Mouse (Mus musculus): ENCODE results near the gene Nt5dc2.

Gene Nt5dc2

DNA sequence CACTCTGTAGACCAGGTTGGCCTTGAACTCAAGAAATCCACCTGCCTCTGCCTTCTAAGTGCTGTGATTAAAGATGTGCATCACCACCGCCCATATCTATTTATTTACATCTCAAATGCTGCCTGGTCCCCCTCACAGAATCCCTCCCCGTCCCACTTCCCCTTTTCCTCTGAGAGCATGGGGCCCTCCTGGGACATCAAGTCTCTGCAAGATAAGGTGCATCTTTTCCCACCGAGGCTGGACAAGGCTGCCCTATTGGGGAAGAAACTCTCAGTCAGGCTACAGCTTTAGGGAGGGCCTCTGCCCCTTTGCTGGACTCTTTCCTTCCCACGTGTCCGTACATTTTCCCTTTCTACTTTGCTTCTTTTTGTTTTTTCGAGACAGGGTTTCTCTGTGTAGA is 38.7 kb downstream of the Nt5dc2 start:
- no peak for DNase-seq

DNA sequence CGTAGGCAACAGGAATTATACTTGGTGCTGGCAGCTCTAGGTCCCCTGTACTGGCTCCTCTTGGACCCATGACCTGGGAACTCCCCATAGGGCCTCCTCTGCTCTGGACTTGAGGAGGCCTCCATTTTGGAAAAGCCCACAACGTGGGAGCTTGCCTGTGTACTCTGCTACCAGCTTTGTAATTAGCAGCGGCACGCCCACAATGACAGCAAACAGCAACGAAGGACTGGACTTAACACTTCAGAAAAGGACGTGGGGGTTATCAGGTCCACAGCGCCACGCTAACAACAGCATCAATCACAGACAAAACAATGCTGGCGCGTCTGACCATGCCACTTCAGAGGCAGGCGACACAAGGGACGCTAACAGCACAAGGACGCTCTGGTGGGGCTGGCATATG is 40.1 kb downstream of the Nt5dc2 start:
- DNase-seq, result no peak

DNA sequence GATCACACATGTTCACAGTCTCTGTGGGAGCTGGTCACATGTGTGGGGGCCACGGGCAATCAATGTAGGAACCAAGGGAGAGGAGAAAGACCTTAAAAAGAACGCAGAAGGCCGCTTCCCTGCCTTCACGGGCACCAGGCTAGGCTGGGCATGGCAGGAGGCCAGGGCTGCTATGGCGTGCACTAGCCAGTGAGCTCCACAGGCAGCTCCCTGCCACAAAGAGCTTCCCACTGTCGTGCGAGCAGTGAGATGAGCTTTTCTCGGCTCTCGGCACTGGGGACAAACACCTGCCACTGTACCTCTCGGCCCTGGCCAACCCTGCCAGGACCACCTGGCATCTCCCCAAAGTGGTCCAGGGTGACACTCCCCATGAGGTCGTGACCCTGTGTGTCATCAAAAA is 40.5 kb downstream of the Nt5dc2 start:
- no peak for DNase-seq

DNA sequence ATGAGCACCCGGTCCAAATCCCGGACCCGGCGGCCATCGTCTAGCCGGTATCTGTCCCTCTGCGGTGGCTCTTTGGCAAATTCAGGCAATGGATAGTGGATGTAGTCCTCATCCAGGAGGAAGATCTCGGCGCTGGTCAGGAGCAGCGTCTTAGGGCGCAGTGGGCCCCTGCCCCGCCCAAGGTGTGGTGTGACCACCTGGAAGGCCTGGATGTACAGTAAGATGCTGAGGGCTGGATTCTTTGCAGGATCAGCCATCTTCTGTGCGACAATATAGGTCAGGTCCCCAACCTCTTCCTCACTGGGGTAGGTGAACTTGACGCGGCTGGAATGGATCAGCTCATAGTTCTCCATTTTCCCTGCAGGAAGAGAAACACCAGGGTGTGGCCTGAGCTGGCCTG is 41.0 kb downstream of the Nt5dc2 start:
- DNase-seq, result no peak

DNA sequence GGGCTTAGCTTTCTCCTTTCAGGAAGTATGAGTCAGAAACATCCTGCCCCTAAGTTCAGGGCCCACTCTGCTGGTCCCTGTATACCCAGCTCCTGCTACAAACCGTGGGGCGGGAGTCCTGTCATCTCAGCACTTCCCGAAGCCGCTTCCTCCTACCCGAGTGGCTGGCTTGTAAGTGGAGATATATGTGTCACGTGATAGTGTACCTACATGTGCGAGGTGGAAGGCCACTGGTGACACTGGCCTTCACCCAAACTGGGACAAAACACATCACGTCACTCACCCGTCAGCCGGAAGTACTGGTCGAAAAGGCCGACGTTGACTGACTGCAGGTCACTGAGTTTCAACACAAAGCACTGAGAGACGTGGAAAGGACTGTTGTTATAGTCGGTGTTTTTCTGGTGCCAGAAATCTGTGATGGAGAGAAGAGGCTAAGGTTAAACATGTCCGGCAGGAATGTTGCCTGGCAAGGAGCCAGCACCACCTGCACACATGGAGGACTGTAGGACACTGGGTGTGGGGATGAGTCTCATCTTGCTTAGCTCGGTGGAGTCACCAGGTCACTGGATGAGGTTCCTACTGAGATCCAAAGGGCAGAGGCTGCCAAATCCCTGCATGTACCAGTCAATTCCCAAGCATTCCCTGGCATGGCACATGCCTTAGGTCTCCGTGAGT is 42.1 kb downstream of the Nt5dc2 start:
- peak; percentile 72 for DNase-seq

DNA sequence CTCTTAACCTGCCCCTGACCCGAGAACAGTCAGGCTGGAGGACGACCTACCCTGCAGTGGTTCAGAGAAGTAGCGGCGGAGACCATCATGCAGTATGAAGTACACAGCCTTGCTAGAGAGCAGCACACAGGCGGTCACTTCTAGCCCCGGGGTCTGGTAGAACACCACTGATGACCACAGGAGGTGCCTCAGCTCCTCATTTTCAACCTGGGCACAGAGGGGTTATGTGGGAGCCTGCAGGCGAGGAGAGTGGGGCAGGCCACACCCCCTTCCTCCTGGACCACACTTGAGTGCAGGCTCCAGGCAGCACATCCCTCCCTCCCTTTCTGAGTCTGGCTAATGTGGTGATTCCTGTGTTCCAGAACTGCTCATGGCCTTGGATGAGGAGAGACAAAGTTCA is 42.7 kb downstream of the Nt5dc2 start:
- no peak for DNase-seq

DNA sequence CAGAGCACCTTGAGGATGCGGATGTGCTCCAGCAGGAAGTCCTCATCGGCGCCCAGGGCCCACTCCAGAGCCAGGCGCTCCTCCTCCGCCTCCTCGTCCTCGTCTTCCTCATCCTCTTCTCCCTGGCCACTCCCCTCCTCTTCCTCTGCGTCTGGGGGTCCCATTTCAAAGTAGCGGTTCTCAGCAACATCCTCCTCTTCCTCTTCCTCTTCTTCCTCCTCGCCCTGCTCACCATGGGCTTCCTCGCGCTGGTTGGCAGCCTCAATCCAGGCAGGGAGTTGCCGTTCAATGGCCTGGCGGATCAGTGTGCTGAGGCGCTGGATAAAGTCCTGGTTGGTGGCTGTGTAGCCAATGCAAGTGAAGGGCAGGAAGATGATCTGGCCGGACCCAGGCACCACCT is 46.4 kb downstream of the Nt5dc2 start:
- DNase-seq, result no peak

DNA sequence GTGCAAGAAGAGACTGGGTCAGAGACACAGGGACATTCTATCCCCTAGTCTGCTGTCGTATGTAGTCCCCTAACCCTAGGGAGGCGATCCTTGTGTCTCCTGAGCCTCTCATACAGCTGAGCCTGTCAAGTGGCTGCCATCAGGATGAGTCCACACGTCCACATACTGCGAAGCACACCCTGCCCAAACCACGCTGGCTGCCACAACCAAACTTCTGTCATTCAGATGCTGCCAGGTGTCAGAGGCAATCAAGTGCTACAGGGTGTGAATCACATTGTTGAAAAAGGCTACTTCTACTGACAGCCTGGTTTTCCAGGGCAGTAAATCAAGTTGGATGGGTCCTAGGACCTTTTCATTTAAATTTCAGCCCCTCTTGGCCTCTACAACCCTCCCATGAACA is 46.9 kb downstream of the Nt5dc2 start:
- no peak for DNase-seq

DNA sequence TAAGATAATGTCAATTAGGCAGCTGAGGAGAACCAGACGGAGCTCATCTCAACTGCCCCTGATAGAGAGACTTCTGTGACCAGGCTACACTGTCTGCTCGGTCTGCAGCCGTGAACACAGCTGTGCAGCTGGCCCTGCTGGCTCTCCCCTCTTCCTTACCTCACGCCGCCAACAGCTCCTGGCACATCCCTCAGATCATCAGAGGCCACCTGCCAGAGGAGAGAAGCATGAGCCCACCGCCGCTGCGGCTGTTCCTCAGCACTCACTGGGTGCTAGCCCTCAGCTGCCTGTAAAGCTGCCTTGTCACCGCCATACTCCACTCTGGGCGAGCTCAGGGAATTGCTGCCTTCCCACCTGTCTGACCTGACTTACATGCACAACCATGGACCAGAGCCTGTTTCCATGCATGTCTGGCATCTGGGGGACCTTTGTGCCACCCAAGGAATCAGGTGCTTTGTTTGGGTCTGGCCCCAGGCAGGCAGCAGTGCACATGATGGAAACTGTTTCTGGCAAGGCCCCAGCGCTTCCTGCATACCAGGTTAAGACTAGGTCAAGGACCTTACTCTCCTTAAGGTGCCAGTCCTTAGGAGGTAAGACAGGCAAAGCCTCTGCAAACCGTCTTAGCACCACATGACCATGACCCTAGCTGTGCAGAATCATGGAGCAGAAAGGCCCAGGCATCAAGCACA is 49.0 kb downstream of the Nt5dc2 start:
- peak; percentile 69 for DNase-seq

DNA sequence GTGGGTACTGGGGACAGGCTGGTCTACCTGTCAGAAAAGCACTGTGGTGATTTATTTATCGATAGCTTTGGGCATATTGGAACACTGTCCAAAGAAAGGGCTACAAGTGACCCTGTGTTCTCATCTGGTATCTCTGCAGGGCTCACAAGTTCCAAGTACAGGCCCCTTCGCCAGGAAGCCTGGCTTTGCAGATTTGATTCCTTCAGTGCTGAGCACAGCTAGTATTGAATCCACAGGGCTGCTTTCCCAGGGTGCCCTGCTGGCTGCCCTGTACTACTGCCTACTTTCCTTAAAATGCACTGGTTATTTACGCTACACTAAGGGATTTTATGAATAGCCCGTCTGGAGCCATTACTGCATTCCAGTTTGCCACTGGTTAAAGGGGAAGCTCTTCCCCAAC is 50.7 kb downstream of the Nt5dc2 start:
- DNase-seq, result no peak

DNA sequence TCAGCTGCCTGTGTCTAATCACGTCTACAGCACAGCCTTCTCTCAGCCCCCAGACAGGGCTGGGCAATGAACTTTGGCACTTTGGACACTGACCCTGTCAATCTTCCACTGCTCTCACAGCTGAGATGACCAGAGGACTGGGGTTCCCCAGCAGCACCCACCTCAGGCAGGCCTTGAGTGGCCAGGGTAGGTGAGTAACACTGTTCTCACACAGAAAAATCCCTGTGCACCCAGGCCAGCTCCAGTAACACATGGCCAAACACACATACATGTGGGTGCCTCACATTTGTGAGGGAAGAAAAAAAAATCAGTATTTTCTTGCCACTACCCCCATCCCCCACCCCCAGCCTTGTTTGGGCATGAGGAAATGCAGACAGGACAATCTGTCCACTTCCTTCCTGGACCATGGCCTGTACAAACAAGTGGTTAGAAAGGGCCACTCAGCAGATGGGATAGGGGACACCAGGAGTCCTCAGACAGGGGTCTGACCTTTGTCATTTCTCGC is 52.0 kb downstream of the Nt5dc2 start:
- peak; percentile 68 for DNase-seq

DNA sequence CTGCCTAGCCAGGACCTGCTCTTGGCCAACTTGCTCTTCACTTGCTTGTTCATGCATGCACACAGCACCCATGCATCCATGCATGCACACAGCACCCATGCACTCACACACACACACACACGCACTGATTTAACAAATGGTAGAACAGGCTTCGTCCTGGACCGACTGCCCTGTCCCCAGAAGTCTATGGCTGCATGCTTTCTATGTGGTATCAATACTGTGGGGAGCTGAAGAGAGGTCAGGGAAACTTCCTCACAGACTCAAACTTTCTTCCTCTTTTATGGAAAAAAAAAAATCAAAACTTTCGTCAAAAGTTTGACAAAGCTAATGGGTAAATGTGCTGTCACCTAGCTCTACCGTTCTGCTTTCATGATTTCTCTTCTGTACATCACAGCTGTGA is 52.7 kb downstream of the Nt5dc2 start:
- no peak for DNase-seq

DNA sequence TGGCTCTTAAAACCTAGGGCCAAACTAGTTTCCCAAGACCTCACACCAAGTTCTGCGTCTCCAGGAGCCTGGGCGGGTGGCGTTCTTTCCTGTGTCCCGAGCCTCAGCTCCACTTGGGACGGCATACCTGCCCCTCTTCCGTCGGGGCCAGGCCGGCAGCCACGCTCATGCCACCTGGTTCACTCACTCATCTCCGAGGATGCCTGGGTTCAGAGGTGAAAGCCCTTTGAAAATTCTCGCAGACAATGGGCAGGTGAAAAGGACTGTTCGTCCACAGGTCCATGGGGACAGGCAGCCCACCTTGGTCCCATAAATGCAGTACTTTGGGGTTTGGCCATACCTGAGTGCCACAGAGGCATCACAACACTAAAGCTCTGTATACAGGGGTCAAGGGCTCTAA is 53.3 kb downstream of the Nt5dc2 start:
- no peak for DNase-seq

DNA sequence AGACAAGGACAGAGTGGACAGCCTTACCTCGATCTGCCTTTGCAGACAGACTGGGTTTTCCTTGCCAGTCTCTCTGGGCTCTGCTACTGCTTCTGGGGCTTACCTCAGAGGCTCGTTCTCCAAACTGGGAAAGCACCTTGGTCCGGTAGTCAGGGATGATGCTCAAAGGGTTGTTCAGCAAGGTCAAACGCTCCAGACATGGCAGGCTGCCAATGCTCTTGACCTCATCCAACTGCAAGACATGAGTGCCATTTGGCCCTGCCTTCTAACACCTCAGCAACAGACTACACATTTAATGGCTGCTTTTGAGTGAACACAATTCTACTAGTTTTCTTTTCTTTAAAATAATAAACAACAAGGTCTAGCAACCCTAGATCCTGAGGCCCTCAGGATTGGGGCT is 55.8 kb downstream of the Nt5dc2 start:
- peak; percentile 81 for DNase-seq
